Mouse (Mus musculus): ENCODE results near the gene Kbtbd12. TPM values are rescaled to one million over a fixed set of nuclear protein-coding genes. Genes with fewer than 3 reads are reported as not detected.

Kbtbd12 gene
- total RNA-seq, 1 experiment = 0.09 TPM

GRCm38 (mm10) chr6:88559688-88560087 lies 78.1 kb downstream of the Kbtbd12 start:
- Histone ChIP-seq H3K27ac (ENCODE audit: insufficient read depth, low read depth, low read length, poor library complexity, severe bottlenecking) (no peak overlapping the region), H3K4me3 (ENCODE audit: insufficient read depth in 1 of 2, low read depth in 1 of 2, low read length in 2 of 2, poor library complexity in 1 of 2, severe bottlenecking in 1 of 2) (no peak overlapping the region), H3K4me1 (ENCODE audit: control insufficient read depth in 2 of 2, insufficient read depth in 2 of 2, low read length in 2 of 2, poor library complexity in 1 of 2) (peaks cover 0 to 2% of the 10 kb centered on the region in 2 experiments; a peak in 1 of 4 replicates), H3K36me3 (ENCODE audit: control insufficient read depth, insufficient read depth, low read length, poor library complexity, severe bottlenecking) (no peaks in the 10 kb centered on the region), H3K9ac (ENCODE audit: insufficient read depth, low read depth, low read length, poor library complexity, severe bottlenecking) (no peak overlapping the region), H3K9me3 (ENCODE audit: control insufficient read depth, insufficient read depth, low read depth, low read length) (no peaks in the 10 kb centered on the region)
- DNase-seq (ENCODE audit: low read depth, low spot score) = no peak
- TF ChIP-seq MAFK (IDR thresholded peaks at IDR 0.05; ENCODE audit: insufficient read depth, low read depth, low read length) (no peak), HCFC1 (IDR thresholded peaks at IDR 0.05; ENCODE audit: borderline replicate concordance, insufficient read depth, low read length) (no peak), ZNF384 (IDR thresholded peaks at IDR 0.05; ENCODE audit: low read depth, low read length) (no peak), ZC3H11A (IDR thresholded peaks at IDR 0.05; ENCODE audit: borderline replicate concordance, low read depth, low read length) (no peak), CHD2 (IDR thresholded peaks at IDR 0.05; ENCODE audit: low read depth, low read length) (no peak)
- in situ Hi-C loops (cut with MboI; ENCODE audit: low sequenced_read_pairs in 2 of 2, unreplicated experiment in 2 of 2) = loop anchor here in 1 of 2 experiments (10.0 kb wide), 1 partner anchor 295 kb away; no protein-coding TSS in a partner anchor

DNA sequence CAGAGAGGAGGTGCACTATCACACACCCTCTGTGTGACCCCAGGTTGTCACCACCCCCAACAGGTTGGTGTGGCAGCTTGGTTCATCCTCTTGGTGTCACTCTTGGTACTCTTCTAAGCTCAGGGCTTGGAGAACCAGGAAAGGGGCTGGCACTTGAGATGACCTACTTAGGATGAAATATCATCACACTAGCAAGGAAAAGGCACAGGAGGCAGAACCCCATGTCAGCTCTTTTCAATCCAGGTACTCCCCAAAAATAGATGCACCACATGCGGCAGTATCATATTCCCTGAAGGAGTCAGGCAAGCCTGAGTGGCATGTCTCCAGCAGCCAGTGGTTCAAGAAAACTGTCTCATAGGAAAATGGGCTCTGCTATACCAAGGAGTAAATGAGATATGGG lies 79.7 kb downstream of the Kbtbd12 start:
- no peak overlapping the region for H3K27ac ChIP-seq (ENCODE audit: insufficient read depth, low read depth, low read length, poor library complexity, severe bottlenecking)
- no peak overlapping the region for H3K4me3 ChIP-seq (ENCODE audit: insufficient read depth in 1 of 2, low read depth in 1 of 2, low read length in 2 of 2, poor library complexity in 1 of 2, severe bottlenecking in 1 of 2)
- peaks cover 0 to 2% of the 10 kb centered on the region in 2 experiments; a peak in 1 of 4 replicates for H3K4me1 ChIP-seq (ENCODE audit: control insufficient read depth in 2 of 2, insufficient read depth in 2 of 2, low read length in 2 of 2, poor library complexity in 1 of 2)
- H3K9ac ChIP-seq (ENCODE audit: insufficient read depth, low read depth, low read length, poor library complexity, severe bottlenecking) = no peak overlapping the region
- H3K36me3 ChIP-seq (ENCODE audit: control insufficient read depth, insufficient read depth, low read length, poor library complexity, severe bottlenecking) = no peaks in the 10 kb centered on the region
- TF ChIP-seq MAFK (IDR thresholded peaks at IDR 0.05; ENCODE audit: insufficient read depth, low read depth, low read length) = no peak
- no peak for TF ChIP-seq CHD2 (IDR thresholded peaks at IDR 0.05; ENCODE audit: low read depth, low read length)
- no peak for TF ChIP-seq ZC3H11A (IDR thresholded peaks at IDR 0.05; ENCODE audit: borderline replicate concordance, low read depth, low read length)
- no peak for TF ChIP-seq ZNF384 (IDR thresholded peaks at IDR 0.05; ENCODE audit: low read depth, low read length)
- TF ChIP-seq HCFC1 (IDR thresholded peaks at IDR 0.05; ENCODE audit: borderline replicate concordance, insufficient read depth, low read length) = no peak
- no peaks in the 10 kb centered on the region for H3K9me3 ChIP-seq (ENCODE audit: control insufficient read depth, insufficient read depth, low read depth, low read length)
- no peak for DNase-seq (ENCODE audit: low read depth, low spot score)
- in situ Hi-C loops (cut with MboI; ENCODE audit: low sequenced_read_pairs in 2 of 2, unreplicated experiment in 2 of 2) = loop anchor here in 1 of 2 experiments (10.0 kb wide), 1 partner anchor 297 kb away; no protein-coding TSS in a partner anchor

DNA sequence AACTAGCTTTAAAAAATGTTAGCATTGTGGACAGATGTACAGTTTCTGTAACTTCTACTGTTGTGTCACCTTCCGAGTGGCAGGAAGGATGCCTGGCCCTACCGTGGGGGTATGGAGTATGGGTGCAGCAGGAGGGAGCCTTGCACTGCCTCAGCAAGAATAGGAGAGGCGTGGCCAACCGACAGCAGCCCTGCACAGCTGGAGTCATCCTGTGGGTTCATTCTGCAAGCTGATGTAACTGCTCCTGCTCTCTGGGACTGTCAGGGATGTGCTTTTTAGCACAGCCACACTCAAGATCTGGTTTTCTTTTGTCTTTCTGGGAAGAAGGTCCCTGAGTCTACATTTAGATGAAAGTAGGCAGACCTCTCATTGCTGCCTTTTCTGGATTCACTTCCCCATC lies 80.2 kb downstream of the Kbtbd12 start:
- TF ChIP-seq ZNF384 (IDR thresholded peaks at IDR 0.05; ENCODE audit: low read depth, low read length) = no peak
- no peak for TF ChIP-seq ZC3H11A (IDR thresholded peaks at IDR 0.05; ENCODE audit: borderline replicate concordance, low read depth, low read length)
- no peak for TF ChIP-seq MAFK (IDR thresholded peaks at IDR 0.05; ENCODE audit: insufficient read depth, low read depth, low read length)
- no peak for TF ChIP-seq HCFC1 (IDR thresholded peaks at IDR 0.05; ENCODE audit: borderline replicate concordance, insufficient read depth, low read length)
- no peak for TF ChIP-seq CHD2 (IDR thresholded peaks at IDR 0.05; ENCODE audit: low read depth, low read length)
- H3K27ac ChIP-seq (ENCODE audit: insufficient read depth, low read depth, low read length, poor library complexity, severe bottlenecking) = no peak overlapping the region
- no peaks in the 10 kb centered on the region for H3K36me3 ChIP-seq (ENCODE audit: control insufficient read depth, insufficient read depth, low read length, poor library complexity, severe bottlenecking)
- peaks cover 0 to 2% of the 10 kb centered on the region in 2 experiments; a peak in 1 of 4 replicates for H3K4me1 ChIP-seq (ENCODE audit: control insufficient read depth in 2 of 2, insufficient read depth in 2 of 2, low read length in 2 of 2, poor library complexity in 1 of 2)
- in situ Hi-C loops (cut with MboI; ENCODE audit: low sequenced_read_pairs in 2 of 2, unreplicated experiment in 2 of 2) = loop anchor here in 1 of 2 experiments (10.0 kb wide), 1 partner anchor 297 kb away; no protein-coding TSS in a partner anchor
- H3K9ac ChIP-seq (ENCODE audit: insufficient read depth, low read depth, low read length, poor library complexity, severe bottlenecking) = no peak overlapping the region
- H3K4me3 ChIP-seq (ENCODE audit: insufficient read depth in 1 of 2, low read depth in 1 of 2, low read length in 2 of 2, poor library complexity in 1 of 2, severe bottlenecking in 1 of 2) = no peak overlapping the region
- no peak for DNase-seq (ENCODE audit: low read depth, low spot score)
- no peaks in the 10 kb centered on the region for H3K9me3 ChIP-seq (ENCODE audit: control insufficient read depth, insufficient read depth, low read depth, low read length)

DNA sequence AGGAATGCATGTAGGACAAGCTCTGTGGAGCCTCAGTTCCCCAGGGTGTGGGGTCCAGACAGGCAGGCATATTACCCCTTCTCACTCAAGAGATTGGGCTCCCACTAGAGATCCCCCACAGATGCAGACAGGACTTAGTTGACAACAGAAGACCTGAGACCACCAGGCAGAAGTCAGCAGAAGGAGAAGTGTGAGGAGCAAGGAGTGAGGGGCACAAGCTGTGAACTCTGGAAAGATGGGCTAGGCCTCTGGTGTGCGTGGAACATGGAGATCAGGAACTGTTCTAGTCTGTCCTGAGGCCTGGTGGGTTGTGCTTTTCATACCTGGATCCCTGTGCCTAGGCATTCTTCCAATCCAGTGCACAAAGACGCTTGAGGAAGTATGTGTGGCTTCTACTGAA lies 87.8 kb downstream of the Kbtbd12 start:
- Histone ChIP-seq H3K4me1 (ENCODE audit: control insufficient read depth in 2 of 2, insufficient read depth in 2 of 2, low read length in 2 of 2, poor library complexity in 1 of 2) (no peaks in the 10 kb centered on the region), H3K4me3 (ENCODE audit: insufficient read depth in 1 of 2, low read depth in 1 of 2, low read length in 2 of 2, poor library complexity in 1 of 2, severe bottlenecking in 1 of 2) (no peak overlapping the region), H3K27ac (ENCODE audit: insufficient read depth, low read depth, low read length, poor library complexity, severe bottlenecking) (no peak overlapping the region), H3K36me3 (ENCODE audit: control insufficient read depth, insufficient read depth, low read length, poor library complexity, severe bottlenecking) (no peaks in the 10 kb centered on the region), H3K9me3 (ENCODE audit: control insufficient read depth, insufficient read depth, low read depth, low read length) (no peaks in the 10 kb centered on the region), H3K9ac (ENCODE audit: insufficient read depth, low read depth, low read length, poor library complexity, severe bottlenecking) (no peak overlapping the region)
- in situ Hi-C loops (cut with MboI; ENCODE audit: low sequenced_read_pairs in 2 of 2, unreplicated experiment in 2 of 2) = loop anchor here in 1 of 2 experiments (10.0 kb wide), 1 partner anchor 305 kb away; no protein-coding TSS in a partner anchor
- DNase-seq (ENCODE audit: low read depth, low spot score) = no peak
- no peak for TF ChIP-seq CHD2 (IDR thresholded peaks at IDR 0.05; ENCODE audit: low read depth, low read length)
- TF ChIP-seq ZC3H11A (IDR thresholded peaks at IDR 0.05; ENCODE audit: borderline replicate concordance, low read depth, low read length) = no peak
- TF ChIP-seq MAFK (IDR thresholded peaks at IDR 0.05; ENCODE audit: insufficient read depth, low read depth, low read length) = no peak
- TF ChIP-seq HCFC1 (IDR thresholded peaks at IDR 0.05; ENCODE audit: borderline replicate concordance, insufficient read depth, low read length) = no peak
- TF ChIP-seq ZNF384 (IDR thresholded peaks at IDR 0.05; ENCODE audit: low read depth, low read length) = no peak
